Mouse (Mus musculus) spleen, adult 12 weeks (tissue): ENCODE results near the gene Pakap.

ENCODE experiments used
- DNase-seq: peaks from one replicate; pipeline ENCODE4 v3.0.0; 2022; ENCODE audit warnings: low spot score

Gene Pakap

DNA sequence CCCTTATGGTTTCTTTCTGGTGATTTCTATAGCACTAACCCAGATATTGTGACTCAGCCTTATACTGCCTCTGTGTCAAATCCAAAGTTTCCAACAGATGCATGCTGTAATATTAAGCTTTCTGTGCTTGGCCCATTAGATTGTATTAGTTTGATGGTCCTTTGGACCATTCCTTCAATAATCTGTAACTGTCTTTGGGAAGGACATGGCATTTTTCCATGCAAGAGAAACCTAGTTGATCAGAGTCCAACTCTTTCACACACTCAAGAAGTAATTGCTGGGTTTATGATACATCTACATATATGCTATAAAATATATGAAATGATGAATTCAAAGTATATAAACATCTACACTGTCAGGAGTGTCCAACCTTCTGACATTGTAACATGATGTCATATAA is 147.9 kb downstream of the Pakap start:
- DNase-seq, result no peak

DNA sequence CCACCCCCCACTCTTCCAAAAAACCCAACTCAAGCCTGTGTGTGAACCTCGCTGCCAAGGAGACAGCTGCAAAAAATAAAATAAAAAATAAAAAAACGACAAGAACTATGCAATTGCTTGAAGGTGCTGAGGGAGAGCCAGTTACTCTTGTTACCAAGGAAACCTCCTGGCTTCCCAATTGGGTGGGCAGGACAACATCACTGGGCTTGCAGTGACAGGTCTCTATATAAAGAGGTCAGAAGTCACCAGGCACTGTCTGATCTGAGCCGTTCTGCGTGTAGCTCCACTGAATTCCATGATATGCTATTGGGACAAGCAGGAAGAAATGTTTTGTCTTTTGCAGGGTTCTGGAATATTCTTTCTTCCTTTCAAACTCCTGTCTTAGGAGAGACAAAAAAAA is 148.8 kb downstream of the Pakap start:
- no peak for DNase-seq

DNA sequence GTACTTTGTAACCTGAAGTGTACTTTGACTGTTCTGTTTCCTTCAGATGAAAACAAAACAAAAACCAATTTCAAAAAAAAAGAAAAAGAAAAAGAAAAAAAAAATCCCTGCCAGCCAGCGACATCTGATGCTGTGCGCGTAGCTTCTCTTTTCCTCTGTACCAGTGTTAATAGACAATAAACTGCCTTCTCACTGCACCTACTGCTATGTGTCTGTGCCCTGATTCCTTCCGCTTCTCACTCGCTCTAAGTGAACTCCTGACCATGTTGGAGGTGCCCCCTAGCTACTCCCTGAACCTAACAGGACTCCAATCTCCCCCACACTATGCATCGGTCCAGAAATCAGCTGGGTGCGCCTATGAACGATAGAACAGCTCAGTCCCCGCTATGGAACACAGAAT is 149.4 kb downstream of the Pakap start, which contains the start of gene Akap2:
Gene Akap2, plus strand, starts transcription at position 304 of the 400 bp plus-strand sequence.
- DNase-seq, result no peak

DNA sequence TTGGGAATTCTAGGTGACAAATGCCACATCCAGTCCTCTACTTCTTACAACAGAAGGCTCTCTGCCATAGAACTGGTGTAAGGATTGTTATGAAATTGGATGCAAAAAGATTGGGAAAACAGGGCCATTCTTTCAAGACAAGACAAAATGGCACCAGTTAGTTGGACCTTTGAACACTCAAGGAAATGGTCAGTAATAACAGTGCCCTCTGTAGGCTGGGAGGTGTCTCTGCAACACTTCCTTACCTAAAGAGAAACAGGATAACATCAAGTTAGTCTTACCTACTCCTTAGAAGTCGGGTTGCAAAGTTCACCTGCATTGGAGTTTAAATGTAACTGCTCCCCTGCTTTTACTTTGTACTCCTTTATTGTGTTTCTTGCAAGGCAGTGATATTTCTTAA is 151.4 kb downstream of the Pakap start:
- no peak for DNase-seq

DNA sequence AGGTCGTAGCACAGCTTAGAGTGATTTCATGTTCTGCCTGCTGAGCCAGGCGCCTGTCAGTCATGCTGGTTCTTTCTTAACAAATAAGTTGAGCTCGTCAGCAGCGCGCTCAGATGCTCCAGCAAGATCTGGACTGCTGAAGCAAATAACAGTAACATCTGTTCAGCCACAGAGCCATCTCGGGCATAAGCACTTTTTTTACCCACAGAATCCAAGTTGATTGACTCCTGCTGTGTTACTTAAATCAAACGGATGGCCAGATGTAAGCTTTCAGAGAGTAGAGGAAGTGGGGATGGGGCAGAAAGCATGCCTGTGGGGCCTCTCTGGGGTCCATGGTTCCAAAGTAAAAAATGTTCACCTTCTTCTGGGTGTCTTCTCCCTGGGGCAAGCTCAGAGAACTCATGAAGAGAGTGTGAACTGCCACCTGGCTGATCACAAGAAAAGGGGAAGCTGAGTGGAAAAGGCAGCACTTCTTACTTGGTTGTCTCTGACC is 152.9 kb downstream of the Pakap start:
- DNase-seq, result no peak

DNA sequence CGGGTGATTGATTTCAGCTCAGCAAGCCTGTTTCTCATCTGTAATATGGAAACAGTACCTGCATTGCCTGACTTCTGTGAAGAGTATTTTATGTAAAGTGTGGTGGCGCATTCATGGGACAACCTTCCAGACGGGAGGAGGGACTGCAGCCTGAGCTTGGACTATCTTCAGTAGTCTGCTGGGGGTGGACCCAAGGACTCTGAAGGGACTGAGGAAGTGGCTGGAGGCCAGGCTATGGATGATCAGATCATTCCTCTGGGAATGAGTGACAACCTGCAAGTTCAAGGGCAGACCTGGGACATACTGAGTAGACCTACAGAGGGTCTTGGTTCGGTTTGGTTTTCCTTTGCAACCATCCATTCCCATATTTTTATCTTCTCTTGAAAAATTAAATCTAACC is 154.3 kb downstream of the Pakap start:
- no peak for DNase-seq

DNA sequence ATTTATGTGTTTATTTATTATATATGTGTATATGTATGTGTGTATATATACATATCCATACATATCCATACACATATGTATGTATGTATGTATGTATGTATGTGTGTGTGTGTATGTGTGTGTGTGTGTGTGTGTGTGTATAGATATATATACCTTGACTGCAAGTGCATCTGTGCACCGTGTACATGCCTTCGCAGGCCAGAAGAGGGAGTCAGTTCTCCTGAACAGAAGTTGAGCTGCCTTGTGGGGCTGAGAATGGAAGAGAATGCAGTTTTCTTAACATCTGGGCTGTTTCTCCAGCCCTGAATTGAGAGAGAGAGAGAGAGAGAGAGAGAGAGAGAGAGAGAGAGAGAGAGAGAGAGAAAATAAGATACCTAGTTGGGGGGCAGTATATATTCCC is 155.7 kb downstream of the Pakap start:
- DNase-seq, result no peak

DNA sequence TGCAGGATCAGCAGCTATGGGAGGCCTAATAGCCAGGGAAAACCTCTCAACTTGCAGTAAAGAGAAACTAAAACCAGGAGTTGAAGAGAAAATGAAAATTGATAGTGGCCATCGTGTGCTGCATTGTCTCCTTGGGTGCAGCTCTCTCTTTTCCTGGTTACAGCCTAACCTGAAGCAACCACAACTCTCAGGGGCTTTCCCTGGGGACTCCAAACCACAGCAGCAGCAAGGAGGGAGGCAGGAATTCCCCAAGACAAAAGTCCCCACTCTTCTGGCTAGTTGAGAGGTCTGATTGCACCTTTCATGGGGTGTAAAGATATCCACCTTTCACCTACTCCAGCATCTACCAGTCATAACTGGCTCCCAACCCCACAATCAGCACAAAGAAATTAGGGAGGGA is 157.6 kb downstream of the Pakap start:
- no peak for DNase-seq

DNA sequence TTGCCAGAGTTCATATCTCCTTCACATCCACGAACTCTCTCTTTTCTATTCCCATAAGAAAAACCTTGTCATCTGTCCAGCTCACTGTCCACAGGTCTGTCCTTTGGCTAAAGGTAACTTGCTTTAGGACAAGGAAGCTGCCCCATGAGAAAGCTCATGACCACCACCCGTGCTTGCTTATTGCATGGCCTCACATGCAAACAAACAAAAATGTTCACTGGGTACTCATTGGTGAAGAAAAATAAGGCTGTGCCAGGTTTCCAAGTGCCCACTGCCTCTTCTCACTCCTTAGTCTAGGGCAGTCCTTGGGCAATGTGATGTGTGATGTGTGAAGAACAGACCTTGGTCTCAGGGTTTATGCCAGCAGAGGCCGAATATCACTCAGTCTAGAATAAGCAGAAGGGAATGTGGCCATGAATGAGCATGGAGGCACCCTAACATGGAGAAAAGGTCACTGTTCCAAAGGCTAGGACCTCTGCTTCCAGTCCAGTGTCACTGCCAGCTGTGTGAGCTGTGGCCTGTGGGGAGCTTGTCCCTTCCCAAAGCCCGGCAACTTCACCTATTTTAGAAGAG is 160.7 kb downstream of the Pakap start:
- DNase-seq, result no peak

DNA sequence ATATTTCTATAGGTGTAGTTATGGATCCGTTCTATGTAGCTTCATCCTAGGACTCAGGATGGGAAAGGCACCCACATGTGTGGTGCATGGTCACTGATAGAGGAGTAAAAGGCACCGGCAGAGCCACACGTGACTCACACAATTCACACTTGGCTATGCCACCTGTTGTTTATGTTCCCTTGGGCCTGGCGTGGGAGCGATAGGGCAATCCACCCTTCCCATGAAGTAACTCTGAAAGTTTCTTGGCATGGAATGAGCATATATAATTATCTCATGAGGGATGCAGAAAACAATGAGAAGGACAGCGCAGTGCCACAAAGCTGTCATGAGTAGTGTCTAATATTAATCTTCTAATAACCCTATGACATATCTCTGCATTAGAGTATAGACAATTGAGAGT is 162.1 kb downstream of the Pakap start:
- DNase-seq, result no peak

DNA sequence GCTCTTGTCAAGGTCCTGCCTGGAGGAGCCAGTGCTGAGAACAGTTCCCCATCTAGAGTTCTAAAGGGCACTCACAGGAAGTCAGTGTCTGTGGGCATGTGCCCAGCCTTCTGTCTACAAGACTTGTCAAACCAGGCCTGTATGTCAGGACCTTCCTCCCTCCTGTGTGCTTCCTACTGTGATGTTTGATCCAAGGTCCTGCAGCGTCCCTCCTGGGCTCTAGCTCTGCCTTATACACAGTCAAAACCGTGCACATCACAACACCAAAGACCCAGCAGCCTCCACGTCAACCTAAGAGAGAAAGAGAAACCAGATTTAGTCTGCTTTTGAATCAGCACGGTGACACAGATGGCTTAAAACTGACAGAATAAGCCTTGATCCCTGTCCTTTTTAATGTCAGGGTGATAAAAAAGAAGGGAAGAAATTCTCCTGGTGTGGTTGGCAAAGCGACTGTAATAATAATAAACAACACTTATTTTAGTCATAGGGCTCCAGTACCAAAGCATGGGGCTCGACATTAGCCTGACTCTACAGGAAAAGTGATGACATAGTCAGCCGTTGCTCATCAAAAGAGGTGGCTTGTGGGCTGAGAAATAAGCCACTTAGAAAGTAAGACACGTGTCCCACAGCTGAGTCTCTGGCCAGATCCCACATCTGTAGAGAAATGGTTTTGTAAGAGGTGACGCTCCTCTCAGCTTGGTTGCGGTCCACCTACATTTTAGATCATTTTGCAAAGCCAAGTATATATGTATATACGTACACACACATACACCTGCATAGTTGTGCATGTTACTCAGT is 163.0 kb downstream of the Pakap start:
- no peak for DNase-seq

DNA sequence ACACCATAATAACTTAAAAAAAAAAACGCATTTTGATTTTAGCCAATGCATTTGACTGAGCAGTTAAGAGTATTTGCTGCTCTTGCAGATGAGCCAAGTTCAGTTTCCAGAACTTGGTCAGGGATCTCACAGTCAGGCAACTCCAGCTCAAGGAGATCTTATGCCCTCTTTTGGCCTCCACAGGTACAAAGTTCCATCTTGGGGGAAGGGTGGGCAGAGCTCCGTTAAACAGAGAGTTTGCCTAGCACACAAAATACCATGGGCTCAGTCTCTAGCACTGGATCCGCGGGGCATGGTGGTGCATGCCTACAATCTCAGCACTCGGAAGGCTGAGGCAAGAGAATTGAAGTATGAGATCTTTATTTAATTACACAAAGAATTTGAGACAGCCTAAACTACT is 164.4 kb downstream of the Pakap start:
- DNase-seq, result no peak

DNA sequence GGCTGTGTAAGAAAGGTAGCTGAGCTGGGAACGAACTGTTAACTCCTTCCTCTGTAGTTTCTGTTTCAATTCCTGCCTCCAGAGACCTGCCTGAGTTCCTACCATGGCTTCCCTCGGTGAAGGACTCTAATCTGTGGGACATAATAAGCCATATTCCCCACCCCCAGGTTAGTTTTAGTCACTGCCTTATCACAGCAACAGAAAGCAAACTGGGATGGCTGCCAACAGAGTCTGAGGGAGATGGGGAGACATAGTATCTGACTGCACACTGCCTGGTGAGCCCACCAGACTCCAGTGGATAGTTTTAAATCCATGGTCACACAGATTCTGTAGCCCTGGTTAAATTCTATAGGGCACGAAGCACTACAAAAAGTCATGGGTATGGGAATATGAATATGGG is 165.5 kb downstream of the Pakap start:
- no peak for DNase-seq

DNA sequence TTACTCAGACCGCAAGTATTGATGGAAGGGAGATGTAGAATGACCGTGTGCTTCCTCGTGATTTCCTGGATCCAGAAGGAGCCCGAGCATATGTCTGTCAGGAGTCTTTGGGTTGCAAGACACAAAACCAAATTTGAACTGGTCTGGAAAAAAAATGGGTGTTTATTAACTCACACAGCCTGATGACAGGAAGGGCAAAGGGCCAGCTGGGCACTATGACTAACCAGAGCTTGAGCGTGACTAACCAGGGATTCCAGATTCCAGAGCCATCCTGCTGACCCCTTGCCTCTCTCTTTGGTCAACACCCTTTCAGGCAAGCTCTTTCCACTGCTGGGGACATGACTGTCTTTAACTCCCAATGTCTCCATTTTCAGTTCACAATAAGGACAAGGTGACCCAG is 167.4 kb downstream of the Pakap start:
- DNase-seq, result no peak

DNA sequence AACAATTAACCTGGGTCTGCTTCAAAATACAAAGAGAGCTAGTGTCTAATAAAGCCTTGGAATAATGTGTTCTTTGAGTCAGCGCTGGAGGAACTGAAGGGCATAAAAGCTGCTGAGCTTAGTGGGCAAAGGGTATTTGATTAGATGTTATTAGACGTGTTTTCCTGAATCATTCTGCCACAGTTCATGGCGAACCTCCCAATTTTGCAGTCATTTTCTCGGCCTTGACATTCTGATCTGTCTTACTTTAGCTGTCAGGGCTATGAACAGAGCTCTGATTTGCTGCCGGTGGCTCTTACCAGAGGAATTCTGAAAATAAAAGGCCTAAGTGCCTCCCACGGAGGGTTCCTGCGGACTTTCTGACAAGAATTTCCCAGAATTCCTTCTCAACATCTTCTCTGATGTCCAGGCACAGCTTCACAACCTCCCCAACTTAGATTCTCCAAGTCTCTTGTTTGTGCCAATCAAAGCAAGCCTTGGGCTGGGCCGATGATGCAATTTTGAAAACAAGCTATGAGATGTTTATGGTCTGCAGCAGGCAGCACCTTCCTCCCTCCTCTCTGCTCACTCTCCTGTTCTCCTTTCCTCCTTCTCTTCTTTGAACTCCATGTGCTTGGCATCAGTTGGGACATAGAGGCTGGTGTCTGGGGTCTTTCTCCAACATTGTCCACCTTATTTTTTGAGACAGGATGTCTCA is 171.0 kb downstream of the Pakap start:
- no peak for DNase-seq

DNA sequence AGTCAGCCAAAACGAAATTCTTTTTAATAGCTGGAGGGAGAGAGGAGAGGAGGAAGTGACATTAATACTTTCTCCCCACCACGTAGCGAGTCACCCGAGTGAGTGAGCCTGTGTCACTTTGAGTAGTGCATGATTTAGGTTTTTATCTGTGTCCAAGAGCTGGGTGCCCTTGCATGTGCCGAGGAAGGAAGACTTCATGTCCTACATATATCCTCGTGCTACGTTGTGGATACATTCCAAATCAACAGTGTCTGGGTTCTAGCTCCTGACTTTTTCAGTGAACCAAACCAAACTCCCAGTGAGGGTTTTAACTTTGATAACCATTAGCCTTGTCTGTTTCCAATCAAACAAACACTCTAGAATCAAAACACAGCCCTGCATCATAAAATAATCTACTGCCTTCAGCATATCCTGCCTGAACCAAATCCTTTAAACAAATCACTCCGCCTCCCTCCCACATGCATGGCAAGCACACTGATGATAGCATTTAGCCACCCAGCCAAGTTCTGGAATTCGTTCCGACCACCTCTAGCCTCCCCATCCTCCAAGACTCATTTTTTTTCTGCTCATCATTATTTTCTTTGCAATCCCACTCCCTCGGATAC is 175.4 kb downstream of the Pakap start:
- DNase-seq, result no peak

DNA sequence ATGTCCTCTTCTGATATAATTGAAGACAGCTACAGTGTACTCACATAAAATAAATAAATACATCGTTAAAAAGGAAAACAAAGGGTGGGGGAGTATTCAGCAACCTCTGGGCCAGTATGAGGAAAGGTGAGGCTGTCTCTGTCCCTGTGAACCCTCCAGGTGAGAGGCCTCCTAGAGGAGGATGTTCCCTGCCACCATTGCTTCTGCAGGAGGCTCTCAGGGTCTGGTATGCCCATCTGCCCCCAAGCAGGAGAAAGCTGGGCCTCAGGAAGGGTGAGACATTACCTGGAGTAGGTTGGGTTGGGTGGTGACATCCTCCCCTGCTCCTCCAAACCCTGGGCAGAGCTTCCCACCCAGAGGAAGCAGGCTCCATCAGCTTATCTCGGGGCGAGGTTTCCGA is 182.7 kb downstream of the Pakap start:
- no peak for DNase-seq

DNA sequence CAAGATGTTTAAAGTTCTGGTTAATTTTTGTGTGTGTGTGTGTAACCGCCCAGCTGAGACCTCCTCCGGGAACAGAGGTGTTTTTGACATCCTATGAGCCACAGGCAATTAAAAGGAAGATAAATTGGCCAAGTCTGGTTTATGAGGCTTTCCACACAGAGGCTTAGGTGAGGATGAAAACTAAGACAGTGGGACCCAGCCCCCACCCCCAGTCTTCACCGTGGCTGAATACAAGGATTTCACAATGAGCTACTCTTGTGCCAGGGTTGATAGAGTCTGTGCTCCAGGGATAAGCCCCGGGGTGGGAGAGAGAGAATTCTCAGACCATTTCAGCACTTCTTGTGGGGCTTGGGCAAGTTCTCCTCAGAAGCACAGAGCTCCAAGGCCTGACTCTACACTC is 183.1 kb downstream of the Pakap start:
- no peak for DNase-seq

DNA sequence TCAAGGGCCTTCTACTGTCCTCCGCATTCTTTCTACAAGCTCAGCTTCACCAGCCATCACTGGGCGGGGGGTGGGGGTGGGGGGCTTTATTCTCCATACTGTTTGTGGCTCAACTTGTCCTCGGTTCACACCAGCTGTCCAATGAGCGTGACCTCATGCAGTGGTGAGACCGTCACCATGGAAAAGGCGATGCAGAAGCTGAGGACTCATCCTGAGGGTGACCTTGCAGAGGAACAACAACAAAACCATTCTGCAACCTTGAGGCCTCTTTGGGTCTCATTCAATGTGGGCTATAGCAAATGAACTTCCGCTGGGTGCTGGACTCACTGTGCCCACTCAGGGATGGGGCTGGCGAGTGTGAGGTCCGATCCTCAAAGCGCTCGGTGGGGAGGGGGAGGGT is 183.6 kb downstream of the Pakap start:
- DNase-seq, result no peak

DNA sequence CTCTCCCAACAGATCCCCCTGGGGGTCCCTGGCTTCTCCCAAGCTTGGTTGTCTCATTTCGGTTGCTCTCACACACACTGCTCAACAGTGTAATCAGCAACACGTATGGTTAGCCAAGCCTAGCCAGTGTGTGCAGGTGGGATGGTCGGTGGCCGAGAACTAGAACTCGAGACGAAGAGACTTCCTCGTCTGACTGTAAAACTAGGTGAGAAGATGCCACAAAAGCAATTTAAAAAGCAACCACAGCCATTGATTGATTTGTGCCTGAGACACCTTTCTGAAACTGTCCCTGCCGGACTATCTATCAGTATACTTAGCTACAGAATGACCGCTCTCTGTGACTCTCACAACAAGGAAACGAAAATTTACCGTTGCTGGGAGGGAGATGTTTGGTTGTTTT is 187.1 kb downstream of the Pakap start:
- no peak for DNase-seq

DNA sequence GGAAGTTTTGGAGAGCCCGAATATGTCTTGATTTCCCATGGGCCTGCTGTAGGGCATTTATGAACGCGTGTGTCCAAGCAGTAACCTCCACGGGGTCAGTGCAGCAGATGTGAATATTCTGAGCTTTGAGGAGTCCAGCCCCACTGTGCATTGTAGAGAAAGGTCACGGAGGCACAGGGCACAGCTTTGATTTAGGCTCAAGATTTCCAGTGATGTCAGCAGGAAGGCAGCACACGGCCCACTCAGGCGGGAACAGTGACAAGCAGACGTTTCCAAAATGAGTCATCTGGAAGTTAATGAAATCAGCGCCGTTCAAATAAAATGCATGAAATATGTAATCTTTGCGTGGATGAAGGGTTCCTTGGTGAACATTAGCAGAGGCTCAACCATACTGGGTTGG is 190.0 kb downstream of the Pakap start:
- no peak for DNase-seq

DNA sequence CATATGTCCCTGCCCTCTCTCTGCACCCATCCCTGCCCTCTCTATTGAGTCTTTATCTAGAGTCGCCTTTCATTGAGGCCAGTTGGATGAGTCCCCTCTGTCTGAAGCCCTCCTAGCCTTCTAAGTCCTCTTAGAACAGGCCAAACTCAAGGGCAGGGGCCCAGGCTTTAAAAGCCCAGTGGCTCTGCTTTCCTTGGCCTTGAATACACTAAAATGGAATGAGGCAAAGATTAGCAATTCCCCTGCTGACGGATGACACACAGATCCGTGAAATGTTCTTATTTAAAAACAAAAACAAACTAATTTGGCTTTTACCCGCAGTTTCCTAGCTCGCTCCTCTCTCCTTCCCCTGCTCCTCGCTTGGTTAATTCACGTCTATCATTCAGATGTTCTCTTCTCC is 194.4 kb downstream of the Pakap start:
- DNase-seq, result no peak

DNA sequence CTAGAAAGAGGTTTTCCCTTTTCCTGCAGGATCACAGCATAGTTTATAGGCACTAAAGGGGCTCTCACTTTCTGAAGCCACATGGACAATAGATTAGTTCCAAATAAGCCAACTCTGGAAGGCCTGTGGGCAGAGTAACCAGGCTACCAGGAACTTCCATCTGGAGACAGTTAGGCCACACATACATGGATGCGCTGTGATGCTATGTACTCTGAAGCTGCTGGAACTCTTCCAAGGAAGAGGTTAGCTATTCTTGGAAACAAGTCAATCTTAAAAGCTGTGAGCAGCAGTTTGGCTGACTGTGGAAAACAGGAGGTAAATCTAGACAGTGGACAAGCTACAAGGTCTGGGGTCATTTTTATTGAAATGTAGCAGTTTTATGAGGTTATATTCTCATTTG is 196.4 kb downstream of the Pakap start:
- DNase-seq, result no peak
